Mouse (Mus musculus): ENCODE data around the gene Olfr1417.
A peak's percentile ranks its signal among the peaks of the same experiment; 100 is the strongest.

GRCm38 (mm10) chr19:11820211-11820610 lies 18.8 kb downstream of the Olfr1417 start:
- peak in 1 of 3 experiments; percentile 7; a peak in 1 of 6 replicates for TF ChIP-seq CTCF (IDR thresholded peaks at IDR 0.05 in 2 of 3, conservative IDR thresholded peaks at IDR 0.05 in 1 of 3; ENCODE audit: control insufficient read depth in 1 of 3, insufficient read depth in 1 of 3, low read depth in 2 of 3, low read length in 3 of 3, poor library complexity in 1 of 3, severe bottlenecking in 1 of 3)
- TF ChIP-seq POLR2A (IDR thresholded peaks at IDR 0.05; ENCODE audit: control insufficient read depth in 1 of 2, insufficient read depth in 1 of 2, low read depth in 1 of 2, low read length in 2 of 2, poor library complexity in 1 of 2), result no peak
- TF ChIP-seq CHD1 (IDR thresholded peaks at IDR 0.05; ENCODE audit: low read depth, low read length), result no peak
- no peak for TF ChIP-seq MAFK (IDR thresholded peaks at IDR 0.05; ENCODE audit: borderline replicate concordance, low read depth, low read length)
- no peak for TF ChIP-seq NRF1 (IDR thresholded peaks at IDR 0.05; ENCODE audit: insufficient read depth, low read depth, low read length, poor library complexity, severe bottlenecking)
- no peak for TF ChIP-seq ZKSCAN1 (IDR thresholded peaks at IDR 0.05; ENCODE audit: low read depth, low read length)
- TF ChIP-seq EP300 (IDR thresholded peaks at IDR 0.05; ENCODE audit: low read depth in 1 of 2, low read length in 2 of 2), result no peak
- no peak for TF ChIP-seq MXI1 (IDR thresholded peaks at IDR 0.05; ENCODE audit: low read depth, low read length)
- no peak for TF ChIP-seq ZMIZ1 (IDR thresholded peaks at IDR 0.05; ENCODE audit: low read depth, low read length)
